Mouse (Mus musculus) liver, embryonic 12.5 days (tissue): ENCODE data around the gene Parg. TPM values are rescaled to one million over a fixed set of nuclear protein-coding genes. Genes with fewer than 3 reads are reported as not detected.
"Not testable (repeated sequence)": the region's sequence is repeated elsewhere in the genome, so short reads cannot be mapped to it uniquely, and the experiment has no call there.

Source experiments
- ATAC-seq: fragments of 200-750 bp; cut with Nextera tagmentation; 2 replicates; pipeline ENCODE4 v1.8.0; 2017; ENCODE audit warnings: moderate number of reproducible peaks, mild to moderate bottlenecking, moderate library complexity
- H3K27ac ChIP-seq: fragments of 300-500 bp; sonication (generic); 2 replicates; pipeline ENCODE4 v1.5.1; 2016; ENCODE audit warnings: mild to moderate bottlenecking
- H3K27me3 ChIP-seq: fragments of 300-500 bp; sonication (generic); replicated peaks from 2 replicates; pipeline ENCODE4 v1.6.1; 2016; ENCODE audit warnings: mild to moderate bottlenecking, moderate library complexity
- H3K36me3 ChIP-seq: fragments of 300-500 bp; sonication (generic); 2 replicates; pipeline ENCODE4 v1.6.1; 2016; ENCODE audit warnings: mild to moderate bottlenecking, moderate library complexity
- H3K4me1 ChIP-seq: fragments of 300-500 bp; sonication (generic); 2 replicates; pipeline ENCODE4 v1.6.1; 2016
- H3K4me2 ChIP-seq: fragments of 300-500 bp; sonication (generic); 2 replicates; pipeline ENCODE4 v1.6.1; 2016; ENCODE audit warnings: mild to moderate bottlenecking, moderate library complexity
- H3K4me3 ChIP-seq: fragments of 300-500 bp; sonication (generic); 2 replicates; pipeline ENCODE4 v1.5.1; 2016; ENCODE audit warnings: mild to moderate bottlenecking, moderate library complexity
- H3K9ac ChIP-seq: fragments of 300-500 bp; sonication (generic); 2 replicates; pipeline ENCODE4 v1.6.1; 2016; ENCODE audit warnings: mild to moderate bottlenecking, moderate library complexity
- H3K9me3 ChIP-seq: fragments of 300-500 bp; sonication (generic); replicated peaks from 2 replicates; pipeline ENCODE4 v1.6.1; 2016; ENCODE audit warnings: mild to moderate bottlenecking, moderate library complexity
- WGBS: fragments of 180-500 bp; shearing (Covaris S2); methylation state at CpG from one replicate; pipeline ENCODE4 v1.1.7; 2016; ENCODE audit not compliant: insufficient replicate concordance; 5-methylcytosine and 5-hydroxymethylcytosine counted together
- polyA plus RNA-seq: library from polyadenylated mRNA; unstranded; fragments of >200 nt; fragmentation: Nextera tagmentation; extraction: Ambion mirVana; gene quantifications from 2 replicates; pipeline ENCODE4 v1.2.1, GENCODE M21; 2016

Parg gene
- polyA plus RNA-seq, 1 experiment from 2014 or later: 26.1 TPM

GRCm38 (mm10) chr14:32183846-32184245 lies 17.9 kb upstream of the Parg start:
- Histone ChIP-seq H3K4me3 (no peak overlapping the region), H3K4me2 (no peak overlapping the region), H3K27me3 (no peaks in the 10 kb centered on the region), H3K36me3 (peaks cover 94% of the 10 kb centered on the region), H3K9me3 (no peaks in the 10 kb centered on the region), H3K4me1 (peaks cover 8% of the 10 kb centered on the region; the same call in 1 of the 2 replicates), H3K9ac (no peak overlapping the region), H3K27ac (no peak overlapping the region)
- 93% methylated on average over 4 of the region's 4 CpGs for WGBS
- no peak for ATAC-seq

DNA sequence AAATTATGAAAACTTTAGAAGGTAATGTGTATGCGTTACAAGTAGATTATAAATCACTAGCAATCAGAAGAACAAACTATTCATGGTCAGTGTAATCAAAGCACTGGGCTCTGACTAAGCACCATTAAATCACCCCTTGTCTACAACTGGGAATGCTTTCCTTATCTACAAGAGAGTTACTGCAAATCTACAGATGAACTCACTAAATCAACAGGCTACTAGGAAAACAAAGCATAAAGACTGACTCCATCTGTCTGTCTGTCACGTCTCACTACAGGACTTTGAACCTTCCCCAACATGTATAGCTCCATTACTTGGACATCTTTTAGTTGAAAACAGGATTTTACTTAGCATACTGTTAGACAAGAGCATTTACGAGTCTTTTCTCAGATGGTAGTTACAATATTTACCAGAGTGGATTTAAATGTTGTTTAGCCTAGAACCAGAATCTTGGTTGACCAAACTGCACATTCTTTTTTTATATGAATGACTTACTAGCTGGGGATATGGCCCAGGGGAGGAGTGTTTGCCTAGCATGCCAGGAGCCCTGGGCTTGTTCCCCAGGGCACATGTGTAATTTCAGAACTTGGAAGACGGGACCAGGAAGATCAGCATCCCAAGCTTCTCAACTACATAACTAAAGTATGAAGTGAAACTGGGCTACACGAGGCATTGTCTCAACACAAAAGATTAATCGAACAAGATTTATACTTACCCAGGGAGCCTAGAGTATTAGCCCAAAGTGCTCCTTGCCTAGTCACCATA lies 10.9 kb upstream of the Parg start:
- 85% methylated on average over 6 of the region's 6 CpGs for WGBS
- H3K4me1 ChIP-seq: 0 out of 2 replicates have a peak, but pooled peaks cover 9% of the 10 kb centered on the region
- H3K4me3 ChIP-seq: no peak overlapping the region
- H3K9ac ChIP-seq: no peak overlapping the region
- H3K27me3 ChIP-seq: no peaks in the 10 kb centered on the region
- no peak for ATAC-seq
- H3K27ac ChIP-seq: 0 out of 2 replicates have a peak overlapping the region, but pooled peaks have one; percentile 12
- peaks cover 98% of the 10 kb centered on the region for H3K36me3 ChIP-seq
- H3K4me2 ChIP-seq: no peak overlapping the region
- H3K9me3 ChIP-seq: no peaks in the 10 kb centered on the region

GRCm38 (mm10) chr14:32191926-32192325 lies 9.8 kb upstream of the Parg start:
- Histone ChIP-seq H3K27ac (peak overlapping the region; percentile 36; the same call in 1 of the 2 replicates), H3K36me3 (peaks cover 95% of the 10 kb centered on the region)
- 52% methylated on average over 5 of the region's 5 CpGs for WGBS

GRCm38 (mm10) chr14:32192437-32192836 lies 9.3 kb upstream of the Parg start:
- ATAC-seq: peak; percentile 47; the same call in 1 of the 2 replicates
- Histone ChIP-seq H3K9me3 (no peaks in the 10 kb centered on the region), H3K4me2 (no peak overlapping the region), H3K27me3 (no peaks in the 10 kb centered on the region), H3K9ac (no peak overlapping the region), H3K4me3 (no peak overlapping the region), H3K27ac (no peak overlapping the region), H3K4me1 (0 out of 2 replicates have a peak, but pooled peaks cover 9% of the 10 kb centered on the region), H3K36me3 (peaks cover 95% of the 10 kb centered on the region)
- WGBS: 23% methylated on average over 3 of the region's 3 CpGs

More at GRCm38 (mm10) chr14:32191926-32192325, 9.8 kb upstream of the Parg start:
- Histone ChIP-seq H3K9ac (no peak overlapping the region), H3K27me3 (no peaks in the 10 kb centered on the region), H3K4me1 (0 out of 2 replicates have a peak, but pooled peaks cover 9% of the 10 kb centered on the region), H3K4me3 (no peak overlapping the region), H3K4me2 (no peak overlapping the region), H3K9me3 (no peaks in the 10 kb centered on the region)
- no peak for ATAC-seq

- not testable (repeated sequence) for H3K4me3 ChIP-seq, H3K9me3 ChIP-seq, H3K27ac ChIP-seq, ATAC-seq, H3K9ac ChIP-seq, H3K27me3 ChIP-seq, H3K4me2 ChIP-seq
- 70% methylated on average over 5 of the region's 5 CpGs for WGBS
- H3K4me1 ChIP-seq: peaks cover 11% of the 10 kb centered on the region; the same call in 1 of the 2 replicates
- H3K36me3 ChIP-seq: peaks cover 94% of the 10 kb centered on the region
Measured at GRCm38 (mm10) chr14:32193557-32193956, 8.2 kb upstream of the Parg start.

GRCm38 (mm10) chr14:32201354-32201753 lies 395 bp upstream of the Parg start:
- Histone ChIP-seq H3K9me3 (peaks cover 5% of the 10 kb centered on the region; the same call in 1 of the 2 replicates), H3K36me3 (peaks cover 37% of the 10 kb centered on the region), H3K27me3 (no peaks in the 10 kb centered on the region), H3K27ac (peak overlapping the region; percentile 80), H3K4me1 (peaks cover 40% of the 10 kb centered on the region), H3K4me2 (peak overlapping the region; percentile 94), H3K4me3 (peak overlapping the region; percentile 92), H3K9ac (peak overlapping the region; percentile 94)
- under 1% methylated on average over 26 of the region's 26 CpGs for WGBS
- peak; percentile 46; the same call in 1 of the 2 replicates for ATAC-seq

GRCm38 (mm10) chr14:32226601-32227000 lies 24.9 kb downstream of the Parg start:
- H3K36me3 ChIP-seq: peaks cover 14% of the 10 kb centered on the region
- H3K27me3 ChIP-seq: no peaks in the 10 kb centered on the region
- no peak overlapping the region for H3K4me2 ChIP-seq
- H3K27ac ChIP-seq: no peak overlapping the region
- no peak for ATAC-seq
- H3K9ac ChIP-seq: no peak overlapping the region
- no peaks in the 10 kb centered on the region for H3K4me1 ChIP-seq
- no peak overlapping the region for H3K4me3 ChIP-seq
- H3K9me3 ChIP-seq: no peaks in the 10 kb centered on the region

- H3K36me3 ChIP-seq: peaks cover 14% of the 10 kb centered on the region
- no peak overlapping the region for H3K9ac ChIP-seq
- H3K27ac ChIP-seq: no peak overlapping the region
- H3K9me3 ChIP-seq: no peaks in the 10 kb centered on the region
- WGBS: 0% methylated on average over 2 of the region's 2 CpGs
- ATAC-seq: no peak
- no peaks in the 10 kb centered on the region for H3K27me3 ChIP-seq
- H3K4me2 ChIP-seq: no peak overlapping the region
- H3K4me1 ChIP-seq: no peaks in the 10 kb centered on the region
- no peak overlapping the region for H3K4me3 ChIP-seq
Measured at GRCm38 (mm10) chr14:32228996-32229395, 27.2 kb downstream of the Parg start.

- no peak for ATAC-seq
- Histone ChIP-seq H3K4me3 (no peak overlapping the region), H3K4me1 (no peaks in the 10 kb centered on the region), H3K4me2 (no peak overlapping the region), H3K27me3 (no peaks in the 10 kb centered on the region), H3K9me3 (no peaks in the 10 kb centered on the region), H3K27ac (no peak overlapping the region), H3K36me3 (peaks cover 50% of the 10 kb centered on the region), H3K9ac (no peak overlapping the region)
- 87% methylated on average over 4 of the region's 4 CpGs for WGBS
Measured at GRCm38 (mm10) chr14:32242401-32242800, 40.7 kb downstream of the Parg start.

- no peak overlapping the region for H3K9ac ChIP-seq
- H3K4me1 ChIP-seq: no peaks in the 10 kb centered on the region
- H3K4me2 ChIP-seq: no peak overlapping the region
- no peak overlapping the region for H3K27ac ChIP-seq
- no peaks in the 10 kb centered on the region for H3K27me3 ChIP-seq
- 81% methylated on average over 2 of the region's 2 CpGs for WGBS
- no peaks in the 10 kb centered on the region for H3K9me3 ChIP-seq
- no peak for ATAC-seq
- peaks cover 38% of the 10 kb centered on the region for H3K36me3 ChIP-seq
- H3K4me3 ChIP-seq: no peak overlapping the region
Measured at GRCm38 (mm10) chr14:32246019-32246418, 44.3 kb downstream of the Parg start.

DNA sequence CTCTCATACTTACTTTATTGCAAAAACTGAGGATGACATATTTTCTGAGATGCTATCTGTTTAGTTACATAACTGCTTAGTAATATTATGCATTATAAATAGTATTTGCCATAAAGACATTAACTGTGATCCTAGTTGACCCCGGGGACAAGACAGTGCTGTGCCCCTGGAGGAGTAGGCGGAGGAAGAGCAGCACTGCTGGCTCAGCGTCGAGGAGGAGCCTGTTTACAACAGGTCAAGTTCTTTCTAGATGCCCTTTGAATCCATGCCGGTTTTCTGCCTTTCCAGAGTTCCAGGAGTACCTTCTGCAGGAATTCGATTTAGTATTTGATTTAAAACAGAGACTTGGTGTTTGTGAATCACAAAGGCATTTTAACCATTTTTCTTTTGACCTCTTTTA lies 47.9 kb downstream of the Parg start:
- no peak overlapping the region for H3K4me3 ChIP-seq
- H3K36me3 ChIP-seq: peaks cover 38% of the 10 kb centered on the region
- no peaks in the 10 kb centered on the region for H3K27me3 ChIP-seq
- no peak overlapping the region for H3K9ac ChIP-seq
- H3K9me3 ChIP-seq: no peaks in the 10 kb centered on the region
- no peak overlapping the region for H3K4me2 ChIP-seq
- ATAC-seq: no peak
- H3K27ac ChIP-seq: no peak overlapping the region
- no peaks in the 10 kb centered on the region for H3K4me1 ChIP-seq
- WGBS: 78% methylated on average over 6 of the region's 6 CpGs

DNA sequence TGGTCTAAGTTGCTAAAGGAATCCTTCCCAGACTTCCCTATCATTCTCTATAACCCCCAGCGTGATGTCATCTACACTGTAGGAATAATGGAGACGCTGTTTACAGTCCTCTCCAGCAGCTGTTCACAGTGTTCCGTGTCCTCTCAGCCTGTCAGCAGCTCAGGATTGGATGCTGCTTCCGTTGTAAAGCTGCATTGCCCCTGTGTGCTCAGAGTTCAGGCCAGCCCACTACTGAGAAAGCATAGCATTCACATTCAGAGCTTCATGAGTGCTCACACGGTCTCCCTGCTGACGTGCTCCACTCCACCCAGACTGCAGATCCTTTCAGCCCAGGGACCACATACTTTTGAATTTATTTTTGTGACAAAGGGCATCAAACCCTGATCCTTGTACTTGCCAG lies 59.1 kb downstream of the Parg start:
- Histone ChIP-seq H3K4me2 (no peak overlapping the region), H3K27me3 (no peaks in the 10 kb centered on the region), H3K4me1 (no peaks in the 10 kb centered on the region), H3K9me3 (no peaks in the 10 kb centered on the region), H3K27ac (no peak overlapping the region), H3K9ac (no peak overlapping the region), H3K36me3 (peaks cover 52% of the 10 kb centered on the region), H3K4me3 (no peak overlapping the region)
- no peak for ATAC-seq
- WGBS: 81% methylated on average over 6 of the region's 6 CpGs
